Mouse (Mus musculus) ES-E14 (cell line): ENCODE results near the gene Luzp1.

Experiments
- HCFC1 ChIP-seq: IDR thresholded peaks from 2 replicates; pipeline ENCODE4 v1.6.1; 2012; ENCODE audit warnings: low read length, inconsistent platforms, borderline replicate concordance; ENCODE audit not compliant: insufficient read depth
- ZC3H11A ChIP-seq: IDR thresholded peaks from 2 replicates; pipeline ENCODE4 v1.6.1; 2012; ENCODE audit warnings: low read depth, mild to moderate bottlenecking, inconsistent platforms, low read length, borderline replicate concordance

GRCm38 (mm10) chr4:136452792-136453191, 16.8 kb upstream of the Luzp1 start:
- TF ChIP-seq ZC3H11A, result no peak
- TF ChIP-seq HCFC1, result no peak
